Mouse (Mus musculus) forebrain, embryonic 10.5 days (tissue): Measurements from ENCODE around the gene 1700025G04Rik. TPM values are rescaled to one million over a fixed set of nuclear protein-coding genes. Genes with fewer than 3 reads are reported as not detected.

Experiments
- DNase-seq: peaks from one replicate; pipeline ENCODE4 v3.0.0-alpha.2; 2017; ENCODE audit warnings: low spot score; ENCODE audit errors: extremely low spot score
- H3K27ac ChIP-seq: fragments of 300-500 bp; sonication (generic); 2 replicates; pipeline ENCODE4 v1.5.1; 2016; ENCODE audit warnings: mild to moderate bottlenecking
- H3K27me3 ChIP-seq: fragments of 300-500 bp; sonication (generic); 2 replicates; pipeline ENCODE4 v1.6.1; 2016; ENCODE audit warnings: mild to moderate bottlenecking; ENCODE audit not compliant: poor library complexity, severe bottlenecking
- H3K36me3 ChIP-seq: fragments of 300-500 bp; sonication (generic); replicated peaks from 2 replicates; pipeline ENCODE4 v1.6.1; 2016; ENCODE audit warnings: mild to moderate bottlenecking, moderate library complexity
- H3K4me1 ChIP-seq: fragments of 300-500 bp; sonication (generic); 2 replicates; pipeline ENCODE4 v1.6.1; 2016
- H3K4me3 ChIP-seq: fragments of 300-500 bp; sonication (generic); 2 replicates; pipeline ENCODE4 v1.5.1; 2016; ENCODE audit warnings: mild to moderate bottlenecking, moderate library complexity
- H3K9me3 ChIP-seq: fragments of 300-500 bp; sonication (generic); 2 replicates; pipeline ENCODE4 v1.6.1; 2016; ENCODE audit warnings: mild to moderate bottlenecking, moderate library complexity
- WGBS: fragments of 180-500 bp; shearing (Covaris S2); methylation state at CpG from one replicate; pipeline ENCODE4 v1.1.7; 2016; 5-methylcytosine and 5-hydroxymethylcytosine counted together
- polyA plus RNA-seq: library from polyadenylated mRNA; unstranded; fragments of >200 nt; fragmentation: Nextera tagmentation; extraction: Ambion mirVana; gene quantifications from 2 replicates; pipeline ENCODE4 v1.2.1, GENCODE M21; 2016

1700025G04Rik gene
- polyA plus RNA-seq, 1 experiment from 2014 or later = 15.4 TPM

DNA sequence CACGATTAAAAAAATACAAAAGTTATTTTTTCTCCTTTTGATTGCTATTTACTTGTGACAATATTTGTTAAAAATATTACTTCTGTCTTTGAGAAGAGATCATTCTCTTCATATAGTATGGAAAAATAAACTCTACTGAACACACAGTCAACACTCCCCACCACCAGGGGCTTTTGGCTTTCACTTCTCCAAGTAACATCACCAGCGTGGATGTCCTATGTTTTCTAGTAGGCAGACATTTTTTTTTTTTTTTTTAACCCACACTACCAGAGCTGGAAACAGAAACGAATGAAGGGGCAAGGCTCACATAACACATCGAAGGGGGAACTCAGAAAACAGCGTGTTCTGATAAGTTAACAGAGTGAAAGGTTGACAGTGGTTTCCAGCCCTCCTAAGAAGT lies 197.9 kb downstream of the 1700025G04Rik start:
- WGBS = 89% methylated on average over 5 of the region's 5 CpGs
- Histone ChIP-seq H3K27me3 (no peaks in the 10 kb centered on the region), H3K9me3 (no peaks in the 10 kb centered on the region), H3K4me3 (no peak overlapping the region), H3K4me1 (peaks cover 7% of the 10 kb centered on the region; the same call in 1 of the 2 replicates), H3K36me3 (peaks cover 4% of the 10 kb centered on the region; the same call in 1 of the 2 replicates), H3K27ac (no peak overlapping the region)
- no peak for DNase-seq

DNA sequence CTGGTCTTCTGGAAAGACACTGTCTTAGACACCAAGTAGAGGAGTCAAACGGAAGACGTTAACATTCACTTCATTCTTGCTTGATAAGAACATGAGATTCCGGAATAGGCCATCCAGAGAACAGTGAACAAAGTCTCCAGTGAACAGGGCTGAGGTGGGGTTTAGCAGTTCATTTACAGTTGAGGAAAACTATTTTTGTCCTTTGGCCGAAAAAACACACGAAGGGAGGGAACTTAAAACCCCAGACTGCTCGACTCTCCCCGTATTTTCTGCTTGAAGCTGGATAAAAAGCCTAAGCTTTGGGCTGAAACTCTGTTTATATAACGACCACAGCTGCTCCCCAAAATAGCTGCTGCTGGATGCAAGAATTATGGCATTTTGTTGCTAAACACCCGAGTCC lies 198.7 kb downstream of the 1700025G04Rik start:
- Histone ChIP-seq H3K4me3 (no peak overlapping the region), H3K27ac (no peak overlapping the region), H3K36me3 (peaks cover 4% of the 10 kb centered on the region; the same call in 1 of the 2 replicates), H3K27me3 (no peaks in the 10 kb centered on the region), H3K4me1 (peaks cover 7% of the 10 kb centered on the region; the same call in 1 of the 2 replicates), H3K9me3 (no peaks in the 10 kb centered on the region)
- 94% methylated on average over 9 of the region's 9 CpGs for WGBS
- no peak for DNase-seq

DNA sequence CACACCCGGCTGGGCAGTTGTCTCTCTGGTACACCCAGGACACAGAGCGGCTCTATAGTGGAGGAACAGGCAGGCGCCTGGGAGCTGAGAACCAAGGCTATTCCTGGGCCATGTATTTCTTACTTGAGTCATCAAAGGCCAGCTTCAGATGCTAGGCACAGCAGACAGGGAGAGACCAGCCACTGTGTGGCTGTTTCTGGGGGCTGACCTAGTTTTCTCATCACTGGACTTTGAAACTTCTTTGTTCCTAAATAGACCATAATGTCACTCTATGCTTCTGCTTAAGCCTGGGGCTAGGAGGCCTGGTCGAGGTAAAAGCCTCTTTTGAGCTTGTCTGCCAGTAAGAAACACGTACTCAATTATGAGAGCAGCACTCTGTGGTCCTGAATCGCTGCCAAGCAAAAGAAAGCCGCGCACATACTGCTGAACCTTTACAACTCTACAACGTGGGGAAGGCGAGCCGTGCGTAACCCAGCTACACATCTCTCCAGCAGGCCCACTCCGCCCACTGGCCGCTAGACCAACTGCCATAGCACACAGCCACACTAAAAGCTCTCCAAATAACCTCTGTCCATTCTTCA lies 199.8 kb downstream of the 1700025G04Rik start:
- 79% methylated on average over 14 of the region's 14 CpGs for WGBS
- Histone ChIP-seq H3K27me3 (no peaks in the 10 kb centered on the region), H3K27ac (no peak overlapping the region), H3K36me3 (peaks cover 4% of the 10 kb centered on the region; the same call in 1 of the 2 replicates), H3K4me3 (no peak overlapping the region), H3K9me3 (no peaks in the 10 kb centered on the region), H3K4me1 (peaks cover 9% of the 10 kb centered on the region; the same call in 1 of the 2 replicates)
- DNase-seq = no peak

DNA sequence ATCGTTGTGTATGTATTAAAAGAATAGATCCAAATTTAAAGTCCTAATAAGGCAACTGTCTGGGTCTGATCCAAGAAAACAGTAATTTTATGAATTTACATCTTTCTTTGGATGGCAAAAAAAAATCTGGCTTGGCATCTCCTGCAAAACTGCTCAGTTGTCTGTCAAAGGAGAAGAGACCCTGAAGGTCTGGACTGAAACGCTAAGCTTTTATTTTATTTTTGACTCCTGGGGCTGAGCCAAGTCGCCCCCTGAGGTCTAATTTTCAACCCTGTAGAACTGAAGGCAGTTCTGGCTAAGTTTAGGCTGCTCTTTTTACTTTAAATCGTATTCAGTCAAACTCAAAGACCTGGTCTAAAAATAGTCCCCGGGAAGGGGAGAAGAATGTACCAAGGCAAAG lies 202.3 kb downstream of the 1700025G04Rik start:
- Histone ChIP-seq H3K27me3 (no peaks in the 10 kb centered on the region), H3K36me3 (peaks cover 4% of the 10 kb centered on the region; the same call in 1 of the 2 replicates), H3K9me3 (no peaks in the 10 kb centered on the region), H3K27ac (no peak overlapping the region), H3K4me1 (peaks cover 9% of the 10 kb centered on the region; the same call in 1 of the 2 replicates), H3K4me3 (no peak overlapping the region)
- WGBS = 89% methylated on average over 5 of the region's 5 CpGs
- no peak for DNase-seq

DNA sequence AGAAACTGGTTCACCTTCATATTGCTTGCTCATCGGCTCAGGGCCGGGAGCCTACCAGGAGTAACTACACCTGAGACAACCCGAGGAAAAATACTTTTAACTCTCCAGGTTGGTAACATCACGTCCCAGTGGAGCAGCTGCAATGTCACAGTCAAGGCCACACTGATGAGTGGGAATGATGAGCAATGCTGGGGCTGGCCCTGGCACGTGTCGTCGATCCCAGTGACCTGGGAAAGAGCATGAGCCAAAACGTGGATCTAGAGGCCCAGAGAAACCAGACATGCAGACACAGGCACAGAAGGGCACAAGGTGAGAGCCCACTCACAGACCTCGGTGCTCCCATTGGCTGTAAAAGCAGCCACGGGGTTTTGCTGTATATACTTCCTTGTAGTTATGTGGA lies 202.8 kb downstream of the 1700025G04Rik start:
- H3K4me3 ChIP-seq = no peak overlapping the region
- H3K36me3 ChIP-seq = peaks cover under 1% of the 10 kb centered on the region; the same call in 1 of the 2 replicates
- DNase-seq = no peak
- no peaks in the 10 kb centered on the region for H3K9me3 ChIP-seq
- H3K27me3 ChIP-seq = no peaks in the 10 kb centered on the region
- no peak overlapping the region for H3K27ac ChIP-seq
- 90% methylated on average over 10 of the region's 10 CpGs for WGBS
- peaks cover 9% of the 10 kb centered on the region; the same call in 1 of the 2 replicates for H3K4me1 ChIP-seq

DNA sequence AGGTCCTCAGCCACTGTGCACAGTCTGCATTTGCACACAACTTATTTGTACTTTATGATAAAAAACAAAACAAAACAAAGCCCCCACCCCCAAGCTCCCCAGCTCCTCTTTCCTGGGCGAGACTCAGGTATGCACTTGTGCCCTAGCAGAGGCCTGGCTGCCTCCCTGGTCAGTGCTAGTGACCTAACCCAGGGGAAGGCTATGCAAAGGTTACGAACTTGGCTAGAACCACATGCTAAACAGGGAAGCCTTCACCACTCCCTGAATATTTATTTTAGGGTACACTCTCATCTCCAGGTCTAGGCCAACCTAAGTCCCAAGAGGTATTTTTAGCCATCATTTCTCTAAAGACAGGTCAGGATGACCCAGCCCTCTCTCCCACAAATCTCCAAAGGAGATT lies 203.8 kb downstream of the 1700025G04Rik start:
- peaks cover 18% of the 10 kb centered on the region for H3K4me1 ChIP-seq
- H3K27ac ChIP-seq = no peak overlapping the region
- WGBS = 82% methylated on average over 2 of the region's 2 CpGs
- no peak overlapping the region for H3K4me3 ChIP-seq
- no peaks in the 10 kb centered on the region for H3K9me3 ChIP-seq
- peaks cover 4% of the 10 kb centered on the region; the same call in 1 of the 2 replicates for H3K27me3 ChIP-seq
- DNase-seq = no peak
- H3K36me3 ChIP-seq = no peaks in the 10 kb centered on the region

DNA sequence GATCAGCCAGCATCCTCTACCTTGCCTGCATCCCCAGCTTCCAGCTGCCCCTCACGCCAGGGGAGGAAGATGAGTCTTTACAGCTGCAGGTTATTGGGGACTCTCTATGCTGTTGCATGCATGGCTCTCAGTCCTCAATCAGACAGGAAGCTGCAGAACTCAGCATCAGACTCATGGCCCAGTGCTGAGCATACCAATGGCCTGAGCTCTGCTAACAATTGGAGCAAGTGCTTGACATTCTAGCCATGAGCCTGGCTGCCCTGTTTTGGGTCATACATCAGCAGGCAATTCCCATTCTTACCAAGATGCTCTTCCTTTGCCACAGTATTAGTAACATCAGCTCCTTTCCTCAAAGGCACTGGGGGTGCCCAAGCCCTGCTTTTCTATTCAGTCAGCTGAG lies 208.7 kb downstream of the 1700025G04Rik start:
- no peak for DNase-seq
- WGBS = 50% methylated on average over 1 of the region's 1 CpGs

DNA sequence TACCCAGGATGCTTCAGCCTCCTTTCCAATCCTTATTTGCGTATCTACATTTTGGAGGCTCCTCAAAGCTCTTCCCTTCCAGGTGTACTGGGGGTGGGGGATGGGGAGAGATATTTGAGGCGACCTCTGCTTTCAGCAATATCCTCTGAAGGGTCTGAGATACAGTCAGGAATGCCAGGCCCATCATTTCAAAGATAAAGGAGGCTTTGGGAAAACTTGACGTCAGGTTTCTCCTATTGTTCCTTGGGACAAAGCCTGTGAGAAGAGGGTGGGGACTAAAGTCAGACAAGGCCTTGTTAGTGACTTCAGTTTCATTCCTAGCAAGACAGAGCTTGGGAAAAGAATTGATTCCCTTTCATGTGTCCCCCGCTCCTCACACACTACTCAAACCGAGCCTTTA lies 209.2 kb downstream of the 1700025G04Rik start:
- H3K4me3 ChIP-seq = no peak overlapping the region
- no peaks in the 10 kb centered on the region for H3K9me3 ChIP-seq
- 52% methylated on average over 5 of the region's 5 CpGs for WGBS
- H3K27ac ChIP-seq = no peak overlapping the region
- no peaks in the 10 kb centered on the region for H3K36me3 ChIP-seq
- H3K27me3 ChIP-seq = peaks cover 28% of the 10 kb centered on the region; the same call in 1 of the 2 replicates
- peaks cover 42% of the 10 kb centered on the region for H3K4me1 ChIP-seq
- DNase-seq = no peak

More for the DNA sequence above, 208.7 kb downstream of the 1700025G04Rik start:
- Histone ChIP-seq H3K27ac (no peak overlapping the region), H3K9me3 (no peaks in the 10 kb centered on the region), H3K4me1 (peaks cover 41% of the 10 kb centered on the region), H3K27me3 (peaks cover 24% of the 10 kb centered on the region; the same call in 1 of the 2 replicates), H3K4me3 (no peak overlapping the region), H3K36me3 (no peaks in the 10 kb centered on the region)

DNA sequence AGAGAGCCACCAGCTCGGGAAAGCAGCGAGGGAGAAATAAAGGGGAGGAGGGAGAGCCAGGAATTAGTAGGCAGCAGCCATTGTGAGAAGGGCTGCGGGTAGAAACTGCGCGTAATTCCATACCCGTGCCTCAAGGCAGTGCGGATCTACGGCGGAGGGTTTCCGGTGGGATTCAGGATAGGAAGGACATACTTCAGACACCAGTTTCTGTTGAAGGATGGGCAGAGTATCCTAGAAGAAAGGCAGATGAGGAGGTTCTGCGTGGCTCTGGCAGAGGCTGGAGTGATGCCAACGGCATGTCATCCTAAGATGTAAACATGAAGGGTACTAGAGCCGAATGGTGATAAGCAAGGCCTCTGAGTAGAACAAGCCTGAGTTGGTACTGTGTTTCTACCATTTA lies 210.0 kb downstream of the 1700025G04Rik start:
- 86% methylated on average over 13 of the region's 13 CpGs for WGBS
- Histone ChIP-seq H3K4me1 (peaks cover 40% of the 10 kb centered on the region), H3K36me3 (no peaks in the 10 kb centered on the region), H3K4me3 (no peak overlapping the region), H3K9me3 (no peaks in the 10 kb centered on the region), H3K27ac (no peak overlapping the region), H3K27me3 (peaks cover 31% of the 10 kb centered on the region; the same call in 1 of the 2 replicates)
- DNase-seq = no peak

DNA sequence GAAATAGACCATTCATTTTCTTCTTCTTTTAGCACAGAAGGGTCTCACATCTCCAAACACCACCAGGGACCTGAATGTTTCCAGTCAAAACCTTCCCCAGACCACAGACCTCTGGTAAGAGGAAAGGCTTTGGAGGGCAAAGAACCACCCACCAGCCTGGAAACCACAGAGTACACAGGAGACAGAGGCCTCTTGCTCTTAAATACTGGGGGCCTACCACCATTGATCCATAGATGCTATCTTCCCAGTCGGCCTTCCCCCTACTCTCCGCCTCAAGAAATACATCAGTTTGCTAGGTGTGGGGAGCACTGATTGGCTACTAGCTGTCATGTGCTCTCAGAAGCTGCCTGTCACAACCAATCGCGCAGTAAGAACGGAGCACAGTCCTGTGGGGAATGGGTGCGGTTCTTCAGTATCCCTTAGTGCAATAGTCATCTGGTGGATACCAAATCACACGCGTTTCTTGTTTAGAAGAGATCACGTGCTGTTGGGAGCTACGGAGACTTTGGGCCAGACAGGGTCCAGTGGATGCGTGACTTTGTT lies 210.5 kb downstream of the 1700025G04Rik start:
- peaks cover 40% of the 10 kb centered on the region for H3K4me1 ChIP-seq
- no peaks in the 10 kb centered on the region for H3K9me3 ChIP-seq
- WGBS = 91% methylated on average over 11 of the region's 11 CpGs
- no peak overlapping the region for H3K4me3 ChIP-seq
- DNase-seq = no peak
- H3K36me3 ChIP-seq = no peaks in the 10 kb centered on the region
- H3K27me3 ChIP-seq = peaks cover 31% of the 10 kb centered on the region; the same call in 1 of the 2 replicates
- H3K27ac ChIP-seq = no peak overlapping the region

DNA sequence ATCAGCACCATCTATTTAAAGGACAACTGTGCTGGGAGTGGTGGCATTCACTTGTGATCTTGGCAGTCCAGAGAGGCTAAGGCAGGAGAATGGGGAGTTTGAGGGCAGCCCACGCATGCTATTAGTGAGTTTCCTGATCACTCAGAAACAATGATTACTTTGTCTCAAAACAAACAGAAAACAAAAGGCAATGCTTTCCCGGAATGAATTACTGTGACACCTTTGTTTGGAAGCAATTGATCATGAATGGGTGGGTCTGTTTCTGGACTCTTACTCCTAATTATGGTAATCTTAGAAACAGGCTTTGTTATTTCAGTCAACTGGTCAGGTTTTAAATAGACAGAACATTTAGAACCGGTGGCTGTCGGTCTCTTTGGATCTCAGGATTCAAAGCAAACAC lies 211.5 kb downstream of the 1700025G04Rik start:
- Histone ChIP-seq H3K36me3 (no peaks in the 10 kb centered on the region), H3K4me3 (no peak overlapping the region), H3K27me3 (peaks cover 31% of the 10 kb centered on the region; the same call in 1 of the 2 replicates), H3K4me1 (peaks cover 40% of the 10 kb centered on the region), H3K27ac (no peak overlapping the region), H3K9me3 (no peaks in the 10 kb centered on the region)
- no peak for DNase-seq
- WGBS = 17% methylated on average over 4 of the region's 4 CpGs

DNA sequence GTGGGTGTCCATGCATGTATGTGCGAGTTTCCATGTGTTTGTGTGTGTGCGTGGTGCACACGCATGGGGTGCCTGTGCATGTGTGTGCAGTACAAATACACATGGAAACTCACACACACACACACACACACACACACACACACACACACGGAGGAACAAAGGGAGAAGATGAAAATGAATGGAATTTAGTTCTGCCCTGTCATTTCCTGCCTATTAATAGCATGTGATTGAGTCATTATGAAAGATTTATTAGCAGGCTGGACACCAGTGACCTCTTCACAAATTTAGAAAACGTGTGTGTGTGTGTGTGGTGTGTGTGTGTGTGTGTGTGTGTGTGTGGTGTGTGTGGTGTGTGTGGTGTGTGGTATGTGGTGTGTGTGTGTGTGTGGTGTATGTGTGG lies 217.0 kb downstream of the 1700025G04Rik start:
- Histone ChIP-seq H3K4me3 (no peak overlapping the region), H3K4me1 (peaks cover 3% of the 10 kb centered on the region; the same call in 1 of the 2 replicates), H3K9me3 (no peaks in the 10 kb centered on the region), H3K27me3 (peaks cover 10% of the 10 kb centered on the region; the same call in 1 of the 2 replicates), H3K36me3 (no peaks in the 10 kb centered on the region), H3K27ac (no peak overlapping the region)
- no peak for DNase-seq
- 91% methylated on average over 5 of the region's 5 CpGs for WGBS

DNA sequence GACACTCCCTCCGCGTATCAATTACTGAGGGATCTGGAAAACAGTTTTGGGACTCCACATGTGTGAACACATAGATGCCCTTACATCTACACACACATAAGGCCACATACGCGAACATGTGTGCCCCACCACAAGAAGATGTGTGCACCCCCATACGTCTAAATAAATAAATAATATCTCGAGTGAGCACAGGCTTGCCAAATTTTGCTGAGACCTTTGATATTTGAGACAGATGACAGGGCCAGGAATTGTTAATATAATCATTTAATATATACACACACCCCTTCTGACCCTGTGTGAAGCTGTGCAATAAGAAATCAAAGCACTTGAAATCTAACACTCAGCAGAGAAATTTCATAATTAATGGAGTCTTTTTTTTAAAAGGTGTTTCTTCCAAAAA lies 225.6 kb downstream of the 1700025G04Rik start:
- Histone ChIP-seq H3K9me3 (no peaks in the 10 kb centered on the region), H3K4me3 (no peak overlapping the region), H3K27me3 (no peaks in the 10 kb centered on the region), H3K36me3 (no peaks in the 10 kb centered on the region), H3K27ac (no peak overlapping the region), H3K4me1 (no peaks in the 10 kb centered on the region)
- no peak for DNase-seq
- 95% methylated on average over 6 of the region's 6 CpGs for WGBS
